Mouse (Mus musculus): ENCODE measurements around the gene Lrrc28.

- TF ChIP-seq CTCF (IDR thresholded peaks at IDR 0.05; ENCODE audit: low read depth) (no peak), EP300 (IDR thresholded peaks at IDR 0.05; ENCODE audit: low read depth) (no peak)
These were observed 90.2 kb downstream of the Lrrc28 start for GRCm38 (mm10) chr7:67554863-67555262.

Measured in liver, embryonic 14.5 days (tissue).